In the genomic region with DNA sequence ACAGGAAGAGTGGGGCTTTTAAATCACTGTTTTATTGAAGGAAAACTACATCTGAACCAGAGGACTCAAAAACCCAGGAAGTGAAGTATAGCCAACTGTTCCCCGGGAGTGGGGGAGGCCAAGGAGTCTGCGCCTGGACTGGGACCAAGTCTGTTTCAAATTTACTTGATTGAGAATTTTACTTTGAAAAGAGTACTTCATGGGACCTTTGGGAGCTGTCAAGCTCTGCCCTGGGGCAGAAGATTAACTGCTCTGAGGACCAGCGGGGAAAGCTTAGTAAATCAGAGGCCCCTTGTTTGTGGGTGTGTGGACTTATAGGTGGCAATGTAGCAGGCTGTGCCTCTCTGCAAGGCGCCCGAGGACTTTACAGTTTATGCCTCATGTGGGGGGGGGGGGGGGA, we compare ENCODE assay signal across 10 mouse cellular contexts. TPM values are rescaled to one million over a fixed set of nuclear protein-coding genes. Genes with fewer than 3 reads are reported as not detected.
DNase-seq lines count a peak whose midpoint lies in the region; ATAC-seq and TF ChIP-seq lines count a peak whose summit lies in the region.
"Had no signal": no experiment of that assay in that cellular context is flagged by ENCODE, and none has a peak within 500 bp of the region (broad histone marks: within the 10 kb centered on the region; RNA-seq: fewer than 3 reads in every experiment).

No protein-coding gene starts in this region.

- H3K9ac ChIP-seq in lung, embryonic 14.5 days: no peak overlapping the region
- H3K9ac ChIP-seq in forebrain, embryonic 14.5 days (ENCODE audit: low read length): no peak overlapping the region
- H3K9ac ChIP-seq in kidney, embryonic 16.5 days (replicated peaks; ENCODE audit: low read length): no peak overlapping the region
- H3K9ac ChIP-seq in neural tube, embryonic 14.5 days (replicated peaks; ENCODE audit: low read depth, low read length): no peak overlapping the region
- H3K9ac ChIP-seq in intestine, postnatal 0 days (ENCODE audit: low read depth, low read length): no peak overlapping the region
- H3K9ac ChIP-seq: lung, embryonic 15.5 days had no signal

- H3K4me3 ChIP-seq in lung, embryonic 14.5 days (ENCODE audit: low read depth, low read length): no peak overlapping the region
- H3K4me3 ChIP-seq in forebrain, embryonic 14.5 days (ENCODE audit: low read depth, low read length): no peak overlapping the region
- H3K4me3 ChIP-seq in kidney, embryonic 16.5 days (ENCODE audit: low read length): no peak overlapping the region
- H3K4me3 ChIP-seq in neural tube, embryonic 14.5 days (ENCODE audit: low read depth, low read length): no peak overlapping the region
- no peak overlapping the region for H3K4me3 ChIP-seq in intestine, postnatal 0 days (ENCODE audit: low read depth, low read length)
- H3K4me3 ChIP-seq: lung, embryonic 15.5 days had no signal

- WGBS in lung, embryonic 14.5 days: 43% methylated on average over 5 of the region's 5 CpGs
- 15% methylated on average over 5 of the region's 5 CpGs for WGBS in forebrain, embryonic 14.5 days
- 8% methylated on average over 5 of the region's 5 CpGs for WGBS in kidney, embryonic 16.5 days
- 3% methylated on average over 5 of the region's 5 CpGs for WGBS in neural tube, embryonic 14.5 days
- WGBS in intestine, postnatal 0 days: 52% methylated on average over 5 of the region's 5 CpGs

- no peak overlapping the region for H3K27ac ChIP-seq in lung, embryonic 14.5 days (ENCODE audit: low read depth)
- H3K27ac ChIP-seq in forebrain, embryonic 14.5 days (ENCODE audit: low read depth, low read length): no peak overlapping the region; the same call in 1 of the 2 replicates
- H3K27ac ChIP-seq in kidney, embryonic 16.5 days (ENCODE audit: low read length): peak overlapping the region; percentile 71; the same call in 1 of the 2 replicates
- H3K27ac ChIP-seq in neural tube, embryonic 14.5 days (ENCODE audit: low read depth, low read length): no peak overlapping the region
- no peak overlapping the region for H3K27ac ChIP-seq in intestine, postnatal 0 days (ENCODE audit: low read depth, low read length)
- H3K27ac ChIP-seq: lung, embryonic 15.5 days had no signal

- H3K27me3 ChIP-seq in lung, embryonic 14.5 days (ENCODE audit: insufficient read depth, low read length): no peaks in the 10 kb centered on the region
- no peaks in the 10 kb centered on the region for H3K27me3 ChIP-seq in forebrain, embryonic 14.5 days (replicated peaks; ENCODE audit: control insufficient read depth, insufficient read depth, low read length)
- H3K27me3 ChIP-seq in kidney, embryonic 16.5 days (ENCODE audit: insufficient read depth, low read length): no peaks in the 10 kb centered on the region
- H3K27me3 ChIP-seq in neural tube, embryonic 14.5 days (ENCODE audit: control insufficient read depth, insufficient read depth, low read length): no peaks in the 10 kb centered on the region
- no peaks in the 10 kb centered on the region for H3K27me3 ChIP-seq in intestine, postnatal 0 days (replicated peaks; ENCODE audit: control insufficient read depth, insufficient read depth, low read length)
- H3K27me3 ChIP-seq: lung, embryonic 15.5 days had no signal

- no peaks in the 10 kb centered on the region for H3K36me3 ChIP-seq in lung, embryonic 14.5 days (ENCODE audit: insufficient read depth)
- H3K36me3 ChIP-seq in forebrain, embryonic 14.5 days (ENCODE audit: control insufficient read depth, insufficient read depth, low read length): no peaks in the 10 kb centered on the region
- H3K36me3 ChIP-seq in kidney, embryonic 16.5 days (ENCODE audit: insufficient read depth, low read length): no peaks in the 10 kb centered on the region
- no peaks in the 10 kb centered on the region for H3K36me3 ChIP-seq in neural tube, embryonic 14.5 days (ENCODE audit: control insufficient read depth, insufficient read depth, low read length)
- H3K36me3 ChIP-seq in intestine, postnatal 0 days (ENCODE audit: control insufficient read depth, insufficient read depth): no peaks in the 10 kb centered on the region
- H3K36me3 ChIP-seq: lung, embryonic 15.5 days had no signal

- no peak for TF ChIP-seq CTCF in lung, embryonic 14.5 days (IDR thresholded peaks at IDR 0.05; ENCODE audit: low read depth)
- no peak for TF ChIP-seq CTCF in intestine, postnatal 0 days (IDR thresholded peaks at IDR 0.05; ENCODE audit: low read depth)

- H3K4me2 ChIP-seq in lung, embryonic 14.5 days: no peak overlapping the region
- H3K4me2 ChIP-seq in forebrain, embryonic 14.5 days (ENCODE audit: low read length): no peak overlapping the region
- 0 out of 2 replicates have a peak overlapping the region, but pooled peaks have one; percentile 15 for H3K4me2 ChIP-seq in kidney, embryonic 16.5 days (replicated peaks; ENCODE audit: low read depth, low read length)
- no peak overlapping the region for H3K4me2 ChIP-seq in neural tube, embryonic 14.5 days (ENCODE audit: low read depth, low read length)
- no peak overlapping the region for H3K4me2 ChIP-seq in intestine, postnatal 0 days (replicated peaks; ENCODE audit: low read depth)
- H3K4me2 ChIP-seq: lung, embryonic 15.5 days had no signal

- peaks cover 3% of the 10 kb centered on the region; the same call in 1 of the 2 replicates for H3K4me1 ChIP-seq in lung, embryonic 14.5 days (ENCODE audit: insufficient read depth)
- H3K4me1 ChIP-seq in forebrain, embryonic 14.5 days (ENCODE audit: control insufficient read depth, insufficient read depth, low read length): no peaks in the 10 kb centered on the region
- peaks cover 14% of the 10 kb centered on the region; the same call in 1 of the 2 replicates for H3K4me1 ChIP-seq in kidney, embryonic 16.5 days (ENCODE audit: insufficient read depth, low read length)
- peaks cover 2% of the 10 kb centered on the region; the same call in 1 of the 2 replicates for H3K4me1 ChIP-seq in neural tube, embryonic 14.5 days (ENCODE audit: control insufficient read depth, insufficient read depth, low read length)
- H3K4me1 ChIP-seq in intestine, postnatal 0 days (replicated peaks; ENCODE audit: control insufficient read depth, insufficient read depth, low read length): no peaks in the 10 kb centered on the region

- no peak for ATAC-seq in lung, embryonic 14.5 days (ENCODE audit: insufficient read depth)
- peak; percentile 88 for ATAC-seq in forebrain, embryonic 14.5 days
- ATAC-seq in kidney, embryonic 16.5 days (ENCODE audit: low FRiP score, low TSS enrichment): peak; percentile 50
- peak; percentile 92; the same call in 1 of the 2 replicates for ATAC-seq in neural tube, embryonic 14.5 days (ENCODE audit: low read depth)
- ATAC-seq in intestine, postnatal 0 days: no peak

- peak; percentile 68 for DNase-seq in lung, embryonic 14.5 days
- no peak for DNase-seq in lung, postnatal 36 days
- DNase-seq in forebrain, embryonic 14.5 days (ENCODE audit: low spot score): peak; percentile 78
- DNase-seq in ovary, postnatal 10 days (ENCODE audit: low spot score): no peak
- DNase-seq in cerebellum, postnatal 36 days: no peak
- DNase-seq: gastrocnemius, postnatal 36 days had no signal

- no peaks in the 10 kb centered on the region; the same call in 1 of the 2 replicates for H3K9me3 ChIP-seq in lung, embryonic 14.5 days (ENCODE audit: low read depth, low read length)
- no peaks in the 10 kb centered on the region for H3K9me3 ChIP-seq in forebrain, embryonic 14.5 days (replicated peaks; ENCODE audit: control insufficient read depth, low read length)
- H3K9me3 ChIP-seq in kidney, embryonic 16.5 days (ENCODE audit: low read length): peaks cover 9% of the 10 kb centered on the region; the same call in 1 of the 2 replicates
- H3K9me3 ChIP-seq in neural tube, embryonic 14.5 days (ENCODE audit: control insufficient read depth, low read length): no peaks in the 10 kb centered on the region
- no peaks in the 10 kb centered on the region for H3K9me3 ChIP-seq in intestine, postnatal 0 days (ENCODE audit: control insufficient read depth)
- H3K9me3 ChIP-seq: lung, embryonic 15.5 days had no signal

RNA-seq across cellular contexts. Expression of a gene that starts 49.1 kb away (rescaled TPM):
- 28.8 and 31.0 TPM in 2 replicates for polyA plus RNA-seq in lung, embryonic 14.5 days (2014; fragmentation: Nextera tagmentation; extraction: Ambion mirVana)
- 4.9 and 5.9 TPM in 2 replicates for polyA plus RNA-seq in forebrain, embryonic 14.5 days (2014; fragmentation: Nextera tagmentation; extraction: Ambion mirVana)
- polyA plus RNA-seq in kidney, embryonic 16.5 days (2015; fragmentation: Nextera tagmentation; extraction: Ambion mirVana): 52.3 and 64.2 TPM in 2 replicates
- 5.2 and 7.2 TPM in 2 replicates for polyA plus RNA-seq in neural tube, embryonic 14.5 days (2014; fragmentation: Nextera tagmentation; extraction: Ambion mirVana)
- 8.5 and 10.1 TPM in 2 replicates for polyA plus RNA-seq in intestine, postnatal 0 days (2015; fragmentation: Nextera tagmentation; extraction: Ambion mirVana)

Comparison
In these comparisons a context has a peak if more than half of its experiments do, and no peak if none do; other contexts are left out.
1. DNase-seq: peak in lung, embryonic 14.5 days (single experiment) and forebrain, embryonic 14.5 days (single experiment); none in lung, postnatal 36 days (single experiment), ovary, postnatal 10 days (single experiment) and cerebellum, postnatal 36 days (0 of 2).
2. ATAC-seq: peak in forebrain, embryonic 14.5 days (single experiment), kidney, embryonic 16.5 days (single experiment) and neural tube, embryonic 14.5 days (single experiment); none in lung, embryonic 14.5 days (single experiment) and intestine, postnatal 0 days (single experiment).